Mouse (Mus musculus) embryonic facial prominence, embryonic 10.5 days (tissue): ENCODE data around the gene Bace2. TPM values are rescaled to one million over a fixed set of nuclear protein-coding genes. Genes with fewer than 3 reads are reported as not detected.
A peak's percentile ranks its signal among the peaks of the same experiment; 100 is the strongest.

Source experiments
- DNase-seq: peaks from one replicate; pipeline ENCODE4 v3.0.0-alpha.2; 2017; ENCODE audit warnings: low spot score
- H3K27ac ChIP-seq: fragments of 300-500 bp; sonication (generic); replicated peaks from 2 replicates; pipeline ENCODE4 v1.5.1; 2016; ENCODE audit warnings: mild to moderate bottlenecking
- H3K27me3 ChIP-seq: fragments of 300-500 bp; sonication (generic); replicated peaks from 2 replicates; pipeline ENCODE4 v1.6.1; 2016; ENCODE audit warnings: low read depth, mild to moderate bottlenecking; ENCODE audit not compliant: poor library complexity, severe bottlenecking
- H3K36me3 ChIP-seq: fragments of 300-500 bp; sonication (generic); replicated peaks from 2 replicates; pipeline ENCODE4 v1.6.1; 2016; ENCODE audit warnings: mild to moderate bottlenecking, moderate library complexity
- H3K4me1 ChIP-seq: fragments of 300-500 bp; sonication (generic); 2 replicates; pipeline ENCODE4 v1.6.1; 2016
- H3K4me3 ChIP-seq: fragments of 300-500 bp; sonication (generic); 2 replicates; pipeline ENCODE4 v1.5.1; 2016; ENCODE audit warnings: mild to moderate bottlenecking, moderate library complexity
- H3K9me3 ChIP-seq: fragments of 300-500 bp; sonication (generic); 2 replicates; pipeline ENCODE4 v1.6.1; 2016; ENCODE audit warnings: mild to moderate bottlenecking
- WGBS: fragments of 180-500 bp; shearing (Covaris S2); methylation state at CpG from one replicate; pipeline ENCODE4 v1.1.7; 2016; 5-methylcytosine and 5-hydroxymethylcytosine counted together
- polyA plus RNA-seq: library from polyadenylated mRNA; unstranded; fragments of >200 nt; fragmentation: Nextera tagmentation; extraction: Ambion mirVana; gene quantifications from 2 replicates; pipeline ENCODE4 v1.2.1, GENCODE M21; 2016

Gene Bace2
- 1.2 and 2.8 TPM in 2 replicates for polyA plus RNA-seq

DNA sequence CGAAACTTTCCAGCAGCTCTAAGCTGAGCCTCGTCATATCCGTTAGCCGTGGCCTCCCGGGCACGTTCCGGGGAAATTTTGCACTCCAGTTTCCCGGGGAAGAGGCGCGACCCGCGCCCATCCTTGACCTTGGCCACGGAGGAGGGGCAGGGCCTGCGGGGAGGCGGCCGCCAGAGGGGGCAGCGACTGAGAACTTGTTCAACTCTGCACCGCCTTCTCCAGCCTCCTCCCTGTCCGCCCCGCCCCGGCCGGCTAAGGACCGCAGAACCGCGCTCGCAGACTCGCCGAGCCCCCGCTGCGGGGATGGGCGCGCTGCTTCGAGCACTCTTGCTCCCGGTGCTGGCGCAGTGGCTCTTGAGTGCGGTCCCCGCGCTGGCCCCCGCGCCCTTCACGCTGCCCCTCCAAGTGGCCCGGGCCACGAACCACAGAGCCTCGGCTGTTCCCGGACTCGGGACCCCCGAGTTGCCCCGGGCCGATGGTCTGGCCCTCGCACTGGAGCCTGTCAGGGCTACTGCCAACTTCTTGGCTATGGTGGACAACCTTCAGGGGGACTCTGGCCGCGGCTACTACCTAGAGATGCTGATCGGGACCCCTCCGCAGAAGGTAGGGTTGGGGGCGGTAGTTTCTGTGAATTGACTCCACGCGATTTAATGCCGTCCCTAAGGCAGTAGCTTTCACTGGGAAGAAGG is at the start of gene Bace2:
Gene Bace2, plus strand, starts transcription at position 244 of the 689 bp plus-strand sequence.
- H3K36me3 ChIP-seq, result no peaks in the 10 kb centered on the region
- WGBS, result under 1% methylated on average over 58 of the region's 58 CpGs
- peaks cover 21% of the 10 kb centered on the region for H3K4me1 ChIP-seq

DNA sequence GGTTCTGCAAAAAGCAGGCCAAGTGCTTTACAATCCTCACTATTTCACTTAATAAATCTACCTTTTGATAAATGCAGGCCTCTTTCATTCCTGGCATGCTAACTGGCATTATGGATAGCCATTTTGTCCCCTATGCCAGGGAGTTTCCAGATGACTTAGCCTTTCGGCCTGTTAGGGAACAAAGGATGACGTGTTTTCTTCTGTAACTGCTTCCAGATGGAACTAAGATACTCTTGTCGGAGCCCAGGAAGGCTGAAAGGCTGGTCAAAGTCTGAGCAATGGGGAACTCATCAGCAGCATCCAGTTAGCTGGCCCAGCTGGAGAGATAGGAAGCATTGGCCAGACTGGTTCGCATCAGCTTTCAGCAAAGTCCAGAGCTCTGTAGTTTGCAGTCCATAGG is 48.9 kb upstream of the Bace2 start:
- H3K27ac ChIP-seq, result no peak overlapping the region

More for the DNA sequence above, at the start of gene Bace2:
- peaks cover 66% of the 10 kb centered on the region for H3K27me3 ChIP-seq
- DNase-seq, result peak; percentile 85
- peak within 1 kb of the TSS; percentile 40; the same call in 1 of the 2 replicates for H3K27ac ChIP-seq
- no peaks in the 10 kb centered on the region for H3K9me3 ChIP-seq
- H3K4me3 ChIP-seq, result peak within 1 kb of the TSS; percentile 76

DNA sequence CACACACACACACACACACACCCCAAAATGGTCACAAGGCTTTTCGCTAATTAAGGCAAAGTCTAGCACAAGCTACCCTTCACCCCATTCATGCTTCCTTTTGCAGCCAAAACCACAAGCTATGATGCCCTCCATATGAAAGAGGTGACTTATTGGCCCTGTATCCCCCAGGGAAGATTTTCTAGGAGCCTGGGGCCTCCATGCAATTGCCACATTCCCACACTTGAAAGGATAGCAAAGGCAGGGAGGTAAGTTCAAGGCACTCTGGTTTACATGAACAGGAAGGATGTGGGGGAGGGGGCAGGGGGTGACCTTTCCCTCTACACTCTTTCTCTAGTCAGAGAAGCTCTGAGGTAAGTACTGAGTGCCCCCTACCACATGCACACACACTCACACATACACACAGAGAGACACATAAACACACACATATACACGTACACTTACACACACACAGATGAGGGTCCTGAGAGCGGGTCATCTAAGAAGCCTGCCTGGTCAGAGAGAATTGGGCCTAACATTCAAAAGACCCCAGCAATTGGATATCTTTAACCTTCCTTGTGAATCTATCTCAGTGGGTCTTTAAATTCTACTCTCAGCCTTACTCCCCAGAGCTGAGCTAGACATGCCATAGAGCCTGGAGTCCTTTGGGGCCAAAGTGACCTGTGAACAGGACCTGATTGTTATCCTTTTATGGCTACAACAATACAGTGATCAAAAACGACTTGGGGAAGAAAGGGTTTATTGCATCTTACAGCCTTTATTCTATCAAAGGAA is 46.6 kb upstream of the Bace2 start:
- DNase-seq, result peak; percentile 28
- Histone ChIP-seq H3K4me3 (no peak overlapping the region), H3K27ac (peak overlapping the region; percentile 20), H3K4me1 (peaks cover 22% of the 10 kb centered on the region), H3K27me3 (0 out of 2 replicates have a peak, but pooled peaks cover 3% of the 10 kb centered on the region), H3K9me3 (no peaks in the 10 kb centered on the region), H3K36me3 (no peaks in the 10 kb centered on the region)
- 71% methylated on average over 4 of the region's 4 CpGs for whole genome bisulfite sequencing

More for the DNA sequence above, 48.9 kb upstream of the Bace2 start:
- WGBS, result 47% methylated on average over 4 of the region's 4 CpGs
- DNase-seq, result peak; percentile 21
- H3K9me3 ChIP-seq, result no peaks in the 10 kb centered on the region
- H3K4me3 ChIP-seq, result no peak overlapping the region
- no peaks in the 10 kb centered on the region for H3K36me3 ChIP-seq
- H3K27me3 ChIP-seq, result no peaks in the 10 kb centered on the region
- H3K4me1 ChIP-seq, result peaks cover 16% of the 10 kb centered on the region; the same call in 1 of the 2 replicates

DNA sequence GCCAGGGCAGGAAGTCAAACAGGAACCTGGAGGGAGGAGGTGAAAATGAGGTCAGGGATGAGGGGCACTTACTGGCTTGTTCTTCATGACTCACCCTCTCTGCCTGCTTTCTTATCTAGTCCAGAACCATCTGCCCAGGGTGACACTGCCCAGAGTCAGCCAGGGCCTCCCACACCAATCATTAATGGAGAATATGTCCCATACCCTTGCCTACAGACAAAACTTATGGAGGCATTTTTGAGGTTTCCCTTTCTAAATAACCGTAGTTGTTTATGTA is 46.0 kb upstream of the Bace2 start:
- 77% methylated on average over 1 of the region's 1 CpGs for WGBS
- H3K27me3 ChIP-seq, result 0 out of 2 replicates have a peak, but pooled peaks cover 3% of the 10 kb centered on the region

DNA sequence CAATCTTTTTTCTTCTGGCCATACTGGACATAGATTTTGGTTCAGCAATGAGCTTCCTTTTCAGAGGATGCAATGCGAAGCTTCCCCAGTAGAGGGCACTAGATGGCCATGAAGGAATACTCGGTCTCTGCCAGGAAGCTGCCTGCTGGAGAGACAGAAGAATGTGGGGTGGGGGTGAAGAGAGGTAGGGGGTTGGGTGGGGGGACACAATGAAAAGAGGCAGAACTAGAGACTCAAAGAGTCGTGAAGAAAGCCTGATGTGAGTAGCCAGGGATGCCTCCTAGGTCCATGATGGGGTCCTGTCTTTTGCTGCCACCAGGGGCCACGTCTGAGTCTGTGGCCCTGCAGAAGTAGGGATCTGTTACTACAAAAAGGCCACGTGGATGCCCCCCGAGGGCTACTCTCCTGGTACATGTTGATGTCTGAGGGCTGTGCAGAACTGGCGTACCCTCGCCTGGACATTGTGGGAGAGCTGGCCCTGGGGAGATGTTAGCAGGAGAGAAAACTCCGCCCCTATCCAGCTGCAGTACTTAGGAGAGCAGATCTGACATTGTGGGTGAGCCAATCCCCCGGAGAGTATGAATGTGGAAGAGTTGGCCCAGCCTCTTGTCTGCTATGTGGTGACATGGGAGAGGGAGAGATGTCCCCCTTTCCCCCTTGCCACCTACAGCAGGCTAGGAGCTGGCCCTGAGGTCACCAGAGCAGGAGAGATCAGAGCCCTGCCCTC is 43.4 kb upstream of the Bace2 start:
- H3K27ac ChIP-seq, result no peak overlapping the region; the same call in 1 of the 2 replicates
- no peaks in the 10 kb centered on the region for H3K36me3 ChIP-seq
- WGBS, result 25% methylated on average over 10 of the region's 10 CpGs
- no peak overlapping the region for H3K4me3 ChIP-seq
- H3K27me3 ChIP-seq, result 0 out of 2 replicates have a peak, but pooled peaks cover 3% of the 10 kb centered on the region
- H3K4me1 ChIP-seq, result peaks cover 18% of the 10 kb centered on the region
- peak; percentile 80 for DNase-seq
- H3K9me3 ChIP-seq, result no peaks in the 10 kb centered on the region

More for the DNA sequence above, 46.0 kb upstream of the Bace2 start:
- Histone ChIP-seq H3K4me3 (no peak overlapping the region), H3K9me3 (no peaks in the 10 kb centered on the region), H3K36me3 (no peaks in the 10 kb centered on the region), H3K4me1 (peaks cover 22% of the 10 kb centered on the region), H3K27ac (no peak overlapping the region)
- no peak for DNase-seq

DNA sequence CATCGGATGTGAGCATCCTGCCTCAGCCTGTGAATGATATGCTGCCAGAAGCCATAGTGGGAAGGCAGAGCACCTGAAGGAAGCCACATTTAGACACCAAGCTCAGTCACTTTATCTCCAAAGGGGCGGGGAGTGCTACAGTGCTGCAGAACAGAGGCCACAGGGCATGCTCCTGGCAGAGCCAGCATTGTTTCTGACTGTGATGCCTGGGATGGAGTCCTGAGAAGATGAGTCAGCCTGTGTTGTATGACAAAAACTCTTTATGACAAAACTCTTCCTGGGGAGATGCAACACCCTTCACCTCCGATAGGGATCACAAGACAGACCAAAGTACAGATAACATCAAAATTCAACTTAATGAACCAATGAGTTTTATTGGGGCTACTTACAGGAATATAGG is 35.0 kb upstream of the Bace2 start:
- 89% methylated on average over 3 of the region's 3 CpGs for WGBS
- no peaks in the 10 kb centered on the region for H3K36me3 ChIP-seq
- peaks cover 6% of the 10 kb centered on the region for H3K4me1 ChIP-seq
- no peak overlapping the region for H3K4me3 ChIP-seq
- DNase-seq, result no peak
- no peak overlapping the region for H3K27ac ChIP-seq
- no peaks in the 10 kb centered on the region for H3K9me3 ChIP-seq
- no peaks in the 10 kb centered on the region for H3K27me3 ChIP-seq

DNA sequence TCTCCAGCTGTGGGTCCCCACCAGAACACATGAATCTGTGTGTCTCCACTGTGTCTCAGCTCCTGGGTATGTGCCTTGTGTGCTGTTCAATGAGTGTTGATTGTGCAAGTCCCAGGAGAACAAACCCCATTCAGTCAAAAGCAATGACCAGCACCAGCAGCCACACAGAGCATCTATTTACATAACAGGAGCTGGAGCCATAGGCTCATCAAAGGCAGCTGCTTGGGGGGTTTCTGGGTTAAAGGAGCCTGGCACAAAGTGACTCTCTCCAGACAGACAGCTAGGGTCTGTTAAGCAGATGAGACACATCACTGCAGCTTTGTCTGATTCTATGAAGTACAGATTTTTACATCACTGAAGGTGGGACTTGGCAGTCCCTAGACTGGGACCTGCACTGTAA is 33.9 kb upstream of the Bace2 start:
- no peak overlapping the region for H3K27ac ChIP-seq
- no peak for DNase-seq
- H3K9me3 ChIP-seq, result no peaks in the 10 kb centered on the region
- no peak overlapping the region for H3K4me3 ChIP-seq
- no peaks in the 10 kb centered on the region for H3K27me3 ChIP-seq
- no peaks in the 10 kb centered on the region for H3K36me3 ChIP-seq
- peaks cover 6% of the 10 kb centered on the region for H3K4me1 ChIP-seq

DNA sequence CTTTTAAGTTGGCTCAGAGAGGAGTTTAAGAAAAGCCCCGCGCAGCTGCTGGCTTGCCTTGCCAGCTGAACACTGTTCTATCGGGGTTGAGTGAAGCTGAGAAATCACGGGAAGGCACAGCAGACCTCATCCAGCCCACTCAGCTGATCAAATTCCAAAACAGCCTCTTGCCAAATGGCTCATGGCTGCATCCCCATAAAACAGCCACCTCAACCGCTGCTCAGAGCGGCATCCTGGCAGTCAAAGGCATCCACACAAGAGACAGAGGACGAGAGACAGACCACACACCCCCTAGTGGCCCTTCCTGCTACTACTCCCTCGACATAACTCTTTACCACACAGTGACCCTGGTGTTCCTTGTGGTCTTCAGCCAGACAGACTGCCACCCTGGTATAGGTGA is 30.6 kb upstream of the Bace2 start:
- DNase-seq, result peak; percentile 57
- 36% methylated on average over 8 of the region's 8 CpGs for WGBS

DNA sequence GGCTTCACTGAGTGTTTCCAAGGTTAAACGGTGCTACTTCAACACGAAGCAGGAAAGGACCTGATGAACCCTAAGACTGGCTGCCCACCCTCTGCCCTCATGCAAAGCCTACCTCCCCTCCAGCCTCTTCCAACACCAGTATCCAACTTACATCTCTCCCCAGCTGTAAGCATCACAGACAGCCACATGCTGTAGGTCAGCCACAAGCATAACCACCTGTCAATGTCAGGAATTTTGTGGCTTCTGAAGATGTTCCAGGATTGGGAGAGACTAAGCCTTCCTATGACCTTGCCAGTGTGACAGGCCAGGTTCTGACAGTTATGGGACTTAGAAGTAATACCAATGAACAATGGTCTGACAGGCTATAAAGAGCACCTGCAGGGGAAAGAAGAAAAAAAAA is 27.9 kb upstream of the Bace2 start:
- Histone ChIP-seq H3K4me3 (no peak overlapping the region), H3K27me3 (no peaks in the 10 kb centered on the region), H3K4me1 (no peaks in the 10 kb centered on the region), H3K27ac (no peak overlapping the region), H3K36me3 (no peaks in the 10 kb centered on the region), H3K9me3 (no peaks in the 10 kb centered on the region)
- 80% methylated on average over 2 of the region's 2 CpGs for WGBS
- DNase-seq, result no peak

More for the DNA sequence above, 30.6 kb upstream of the Bace2 start:
- H3K4me1 ChIP-seq, result peaks cover 6% of the 10 kb centered on the region
- no peak overlapping the region for H3K27ac ChIP-seq
- H3K9me3 ChIP-seq, result no peaks in the 10 kb centered on the region
- no peaks in the 10 kb centered on the region for H3K27me3 ChIP-seq
- no peak overlapping the region for H3K4me3 ChIP-seq
- no peaks in the 10 kb centered on the region for H3K36me3 ChIP-seq

DNA sequence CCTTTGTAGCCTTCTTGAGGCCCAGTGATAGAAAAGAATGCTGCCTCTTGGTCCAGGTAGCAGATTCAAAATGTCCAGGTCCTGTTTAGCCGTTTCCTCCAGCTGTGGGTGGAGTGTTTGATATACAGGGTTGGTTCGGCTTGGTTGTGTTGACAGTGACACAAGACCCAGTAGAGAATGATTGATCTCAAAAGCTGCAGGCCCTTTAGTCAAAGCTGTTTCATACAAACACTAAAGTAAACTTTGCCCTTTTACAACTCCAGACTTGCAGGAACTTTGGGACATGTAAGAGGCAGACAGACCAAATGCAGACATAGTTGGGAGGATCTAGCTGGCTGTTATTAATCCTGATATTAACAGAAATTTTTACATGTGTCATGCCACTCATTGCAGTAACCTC is 3.5 kb upstream of the Bace2 start:
- no peaks in the 10 kb centered on the region for H3K9me3 ChIP-seq
- no peak overlapping the region for H3K27ac ChIP-seq
- H3K4me3 ChIP-seq, result no peak overlapping the region
- no peak for DNase-seq
- H3K4me1 ChIP-seq, result peaks cover 19% of the 10 kb centered on the region
- no peaks in the 10 kb centered on the region for H3K36me3 ChIP-seq
- 85% methylated on average over 2 of the region's 2 CpGs for WGBS
- peaks cover 36% of the 10 kb centered on the region for H3K27me3 ChIP-seq

DNA sequence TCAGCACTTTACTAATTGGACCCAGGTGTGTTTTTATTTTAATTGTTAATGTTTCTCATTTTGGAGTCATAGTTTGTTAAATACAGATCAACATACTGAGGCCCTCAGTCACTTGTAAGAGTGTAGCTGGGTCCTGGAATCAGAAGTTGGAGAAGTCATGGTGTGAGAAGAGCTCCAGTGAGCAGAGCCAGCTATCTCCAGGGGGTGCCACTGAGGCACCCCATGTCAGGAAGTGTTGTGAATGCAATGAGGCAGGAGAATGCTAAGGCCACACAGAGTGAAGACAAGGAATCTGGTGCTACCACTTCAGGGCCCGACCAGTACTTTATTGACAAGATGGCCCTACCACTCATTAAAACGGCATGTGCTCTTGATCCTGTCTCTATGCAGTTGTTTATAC is 1.9 kb upstream of the Bace2 start:
- Histone ChIP-seq H3K4me1 (peaks cover 21% of the 10 kb centered on the region), H3K27ac (no peak overlapping the region), H3K9me3 (no peaks in the 10 kb centered on the region), H3K4me3 (no peak overlapping the region), H3K36me3 (no peaks in the 10 kb centered on the region), H3K27me3 (peaks cover 52% of the 10 kb centered on the region)
- WGBS, result 76% methylated on average over 2 of the region's 2 CpGs
- DNase-seq, result no peak

DNA sequence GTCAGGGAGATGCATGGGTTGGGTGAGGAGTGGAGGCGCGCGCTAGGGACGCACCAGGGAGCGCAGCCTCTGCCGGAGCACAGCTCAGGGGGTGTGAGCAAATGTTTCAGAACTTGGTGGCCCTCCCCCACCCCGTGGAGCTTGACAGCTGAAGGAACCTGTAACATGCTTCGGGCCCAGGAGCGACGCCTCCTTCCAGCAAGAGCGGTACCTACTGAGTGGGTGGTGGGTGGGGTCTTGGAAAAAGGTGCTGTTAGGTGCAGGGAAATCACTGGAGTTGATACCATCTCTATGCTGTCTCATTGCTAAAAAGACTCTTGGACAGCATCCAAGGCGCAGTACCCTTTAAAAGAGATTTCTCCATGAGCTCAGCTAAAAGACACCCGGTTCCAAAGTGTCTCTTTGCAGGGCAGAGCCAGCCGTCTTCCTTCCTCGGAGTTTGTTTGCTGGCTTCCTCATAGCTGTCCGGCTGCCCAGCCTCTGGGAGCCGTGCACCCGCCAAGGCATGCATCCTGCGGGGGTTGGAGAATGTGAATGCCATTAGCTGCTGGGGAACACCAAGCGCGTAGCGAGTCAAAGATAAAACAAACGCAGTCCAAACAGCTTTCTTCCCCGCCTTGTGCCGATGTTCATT is 763 bp downstream of the Bace2 start:
- H3K4me3 ChIP-seq, result peak overlapping the region; percentile 76
- no peak overlapping the region for H3K27ac ChIP-seq
- peak; percentile 47 for DNase-seq
- H3K9me3 ChIP-seq, result no peaks in the 10 kb centered on the region
- H3K36me3 ChIP-seq, result no peaks in the 10 kb centered on the region
- WGBS, result under 1% methylated on average over 25 of the region's 25 CpGs
- H3K27me3 ChIP-seq, result peaks cover 68% of the 10 kb centered on the region
- H3K4me1 ChIP-seq, result peaks cover 21% of the 10 kb centered on the region
